Mouse (Mus musculus): ENCODE results near the gene Nup205.
"Not testable (repeated sequence)": the region's sequence is repeated elsewhere in the genome, so short reads cannot be mapped to it uniquely, and the experiment has no call there.

Gene Nup205

DNA sequence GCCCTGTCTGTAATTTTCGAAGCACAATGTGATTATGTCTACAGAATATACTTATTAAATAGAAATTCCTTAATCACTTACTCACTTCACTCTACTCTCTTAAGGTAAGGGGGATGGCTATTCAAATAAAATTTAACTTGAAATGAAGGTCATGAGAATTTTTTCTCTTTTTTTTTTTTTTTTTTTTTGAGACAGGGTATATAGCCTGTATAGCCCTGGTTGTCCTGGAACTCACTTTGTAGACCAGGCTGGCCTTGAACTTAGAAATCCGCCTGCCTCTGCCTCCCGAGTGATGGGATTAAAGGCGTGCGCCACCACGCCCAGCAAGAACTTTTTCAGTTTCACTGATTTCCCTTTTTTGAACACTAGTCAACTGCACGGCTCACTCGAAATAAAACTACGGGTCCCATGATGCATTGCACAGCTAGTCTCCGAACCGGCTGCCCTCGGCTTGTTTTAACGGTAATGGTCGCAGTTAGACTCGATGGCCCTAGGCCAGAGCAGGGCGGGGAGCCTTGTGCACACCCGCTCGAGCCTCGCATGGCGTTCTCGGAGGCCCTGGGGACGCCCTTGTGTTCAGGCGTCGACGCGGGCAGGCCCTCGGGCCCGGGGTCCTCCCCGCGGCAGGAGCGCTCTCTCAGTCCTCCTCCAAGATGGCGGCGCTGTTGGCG is at the start of gene Nup205:
Nup205 (plus strand) TSS at position 443 of the 671 bp plus-strand sequence.
- peak; percentile 76 for DNase-seq (ENCODE audit: low read depth, low spot score)

DNA sequence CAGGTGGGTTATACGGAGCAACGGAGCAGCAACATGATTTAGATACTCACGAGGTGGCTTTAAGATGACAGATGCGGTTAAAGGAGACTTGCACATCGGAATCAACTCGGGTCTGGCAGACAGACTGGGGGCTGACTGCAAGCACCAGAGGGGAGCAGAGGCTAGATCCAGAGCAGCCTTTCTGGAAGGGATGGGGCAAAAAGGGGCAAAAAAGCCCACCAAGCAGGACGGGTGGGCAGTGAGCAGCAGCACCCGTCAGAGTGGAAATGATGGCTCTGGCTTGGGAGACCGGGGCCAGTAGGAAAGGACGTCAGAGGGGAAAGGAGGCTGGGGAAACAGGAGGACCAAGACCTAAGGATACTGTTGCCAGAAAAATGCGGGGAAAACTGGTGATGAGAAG is 44.4 kb upstream of the Nup205 start:
- DNase-seq (ENCODE audit: low read depth, low spot score) = no peak

DNA sequence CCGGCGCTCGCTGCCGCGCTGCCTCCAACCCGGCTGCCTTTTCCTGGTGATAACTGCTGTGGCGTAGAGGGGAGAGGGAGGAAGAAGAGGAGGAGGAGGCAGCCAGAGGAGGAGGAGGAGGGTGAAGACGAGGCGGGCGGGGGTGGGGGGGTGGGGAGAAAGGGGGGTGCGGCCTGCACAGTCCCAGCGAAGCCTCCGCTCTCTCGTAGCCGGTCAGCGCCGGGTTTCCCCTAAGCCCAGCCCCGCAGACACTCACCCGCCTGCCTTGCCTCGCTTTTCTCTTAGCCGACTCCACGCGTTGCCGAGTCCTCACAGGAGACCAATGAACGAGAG is 44.0 kb upstream of the Nup205 start:
- DNase-seq (ENCODE audit: low read depth, low spot score) = no peak

DNA sequence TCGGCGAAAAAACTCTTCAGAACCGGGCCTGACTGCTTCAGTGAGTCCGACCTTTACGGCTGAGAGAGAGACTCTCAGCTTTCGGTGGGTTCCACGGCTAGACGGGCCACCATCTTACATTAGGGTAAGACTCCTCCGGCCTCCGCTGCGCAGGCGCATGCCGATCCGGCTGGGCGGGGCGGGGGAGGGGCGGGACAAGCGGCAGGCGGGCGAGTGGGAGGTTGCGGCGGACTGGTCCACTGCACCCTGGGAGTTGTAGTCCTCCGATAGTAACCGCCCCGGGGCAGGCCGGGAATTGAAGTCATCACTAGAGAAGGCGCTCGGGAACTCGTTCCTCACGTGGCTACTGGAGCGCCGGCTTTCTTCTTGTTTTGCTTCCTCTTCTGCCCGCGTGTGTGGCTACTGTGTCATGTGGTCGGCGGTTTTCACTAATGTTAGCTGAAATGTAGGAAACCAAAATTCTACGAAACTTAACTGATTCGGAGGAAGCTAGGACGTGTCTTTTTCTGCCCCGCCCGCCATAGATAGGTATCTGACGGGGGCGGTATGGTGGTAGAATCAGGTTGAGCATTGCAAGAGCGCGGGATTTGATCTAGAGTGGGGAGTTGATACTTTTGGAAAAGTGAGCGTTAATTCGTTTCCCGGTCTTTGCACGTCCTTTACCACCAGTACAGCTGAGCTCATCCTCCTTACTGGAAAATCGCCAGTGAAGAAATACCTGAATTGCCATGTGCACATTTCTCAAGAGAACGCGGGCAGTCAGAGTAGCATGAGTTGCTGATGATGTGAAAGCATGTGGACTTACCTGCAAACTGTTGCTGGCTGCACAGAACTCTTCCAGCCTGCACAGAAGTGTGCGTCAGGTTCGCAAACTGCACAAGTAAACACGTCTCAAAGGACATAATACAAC is 43.4 kb upstream of the Nup205 start, which contains the start of gene Cnot4:
Cnot4 (minus strand) TSS at position 146 of the 910 bp plus-strand sequence.
- DNase-seq (ENCODE audit: low read depth, low spot score) = peak; percentile 97

DNA sequence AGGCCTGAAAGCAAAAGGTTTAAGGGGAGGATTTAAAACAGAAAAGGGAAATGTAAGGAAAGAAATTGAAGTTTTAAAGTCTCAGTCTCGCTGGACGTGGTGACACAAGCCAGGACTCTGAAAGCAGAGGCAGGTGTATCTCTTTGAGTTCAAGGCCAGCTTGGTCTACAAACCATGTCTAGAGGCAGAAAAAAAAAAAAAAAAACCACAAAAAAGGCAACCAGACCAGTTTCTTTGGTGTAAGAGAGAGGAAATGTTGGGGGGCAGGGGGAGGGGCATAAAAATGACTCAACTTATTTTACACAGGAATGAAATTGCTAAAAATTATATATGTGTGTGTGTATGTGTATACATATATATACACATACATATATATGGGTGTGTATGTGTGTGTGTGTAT is 42.4 kb upstream of the Nup205 start:
- no peak for DNase-seq (ENCODE audit: low read depth, low spot score)

DNA sequence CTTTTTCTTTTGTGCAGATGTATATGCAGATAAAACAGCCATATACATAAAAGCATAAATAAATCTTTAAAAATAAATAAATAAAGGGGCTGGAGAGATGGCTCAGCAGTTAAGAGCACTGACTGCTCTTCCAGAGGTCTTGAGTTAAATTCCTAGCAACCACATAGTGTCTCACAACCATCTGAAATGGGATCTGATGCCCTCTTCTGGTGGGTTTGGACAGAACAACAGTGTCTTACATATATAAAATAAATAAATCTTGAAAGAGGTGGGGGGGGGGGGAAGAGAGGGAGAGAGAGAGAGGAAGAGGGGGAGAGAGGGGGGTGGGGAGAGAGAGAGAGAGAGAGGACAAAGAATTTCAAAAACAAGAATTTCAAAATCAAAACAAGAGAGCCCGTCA is 36.9 kb upstream of the Nup205 start:
- no peak for DNase-seq (ENCODE audit: low read depth, low spot score)

DNA sequence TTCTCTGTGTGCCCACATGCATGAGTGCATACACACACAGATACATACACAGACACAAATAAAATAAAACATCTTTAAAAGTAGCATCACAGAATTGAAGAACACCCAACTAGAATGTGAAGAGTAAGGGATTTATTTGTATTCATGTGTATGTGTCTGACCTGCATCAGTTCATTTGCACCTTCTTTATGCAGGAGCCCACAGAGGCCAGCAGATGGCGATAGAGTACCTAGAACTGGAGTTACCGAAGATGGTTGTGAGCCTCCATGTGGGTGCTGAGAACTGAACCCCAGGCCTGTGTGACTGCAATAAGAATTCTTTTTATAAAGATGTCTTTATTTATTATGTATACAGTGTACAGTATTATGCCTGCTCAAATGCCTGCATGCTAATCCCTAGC is 31.7 kb upstream of the Nup205 start:
- no peak for DNase-seq (ENCODE audit: low read depth, low spot score)

DNA sequence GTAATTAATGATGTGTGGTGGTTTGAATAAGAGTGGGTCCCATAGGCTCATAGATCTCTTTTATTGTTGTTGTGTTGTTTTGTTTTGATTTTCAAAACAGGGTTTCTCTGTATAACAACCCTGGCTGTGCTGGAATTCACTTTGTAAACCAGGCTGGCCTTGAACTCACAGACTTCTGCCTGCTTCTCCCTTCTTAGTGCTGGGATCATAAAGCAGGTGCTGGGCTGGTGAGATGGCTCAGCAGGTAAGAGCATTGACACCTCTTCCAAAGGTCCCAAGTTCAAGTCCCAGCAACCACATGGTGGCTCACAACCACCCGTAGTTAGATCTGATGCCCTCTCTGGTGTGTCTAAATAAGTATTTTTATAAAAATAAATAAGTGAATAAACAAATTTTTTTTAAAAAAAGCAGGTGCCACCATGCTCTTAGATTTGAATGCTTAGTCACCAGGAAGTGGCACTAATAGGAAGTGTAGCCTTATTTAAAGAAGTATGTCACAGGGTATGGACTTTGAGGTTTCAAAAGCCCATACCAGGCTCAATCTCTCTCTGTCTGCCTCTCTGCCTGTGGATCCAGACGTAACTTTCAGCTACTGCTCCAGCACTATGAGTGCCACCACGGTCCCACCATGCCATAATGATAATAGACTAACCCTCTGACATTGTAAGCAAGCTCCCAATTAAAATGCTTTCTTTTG is 29.3 kb upstream of the Nup205 start:
- no peak for DNase-seq (ENCODE audit: low read depth, low spot score)

DNA sequence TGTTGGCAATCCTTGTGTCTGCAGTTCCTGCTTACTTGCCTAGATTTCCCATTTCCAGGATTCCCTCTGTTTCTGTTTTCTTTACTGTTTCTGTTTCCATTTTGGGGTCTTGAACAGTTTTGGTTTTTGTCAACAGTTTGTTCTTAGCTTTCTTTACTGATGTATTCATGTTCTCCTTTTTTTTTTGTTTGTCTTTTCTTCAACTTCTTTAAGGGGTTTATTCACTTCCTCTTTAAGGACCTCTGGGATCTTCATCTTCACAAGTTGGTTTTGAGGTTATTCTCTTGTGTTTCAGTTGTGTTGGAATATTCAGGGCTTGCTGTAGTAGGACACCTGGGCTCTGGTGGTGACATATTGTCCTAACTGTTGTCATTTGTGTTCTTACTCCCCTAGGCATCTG is 22.7 kb upstream of the Nup205 start:
- DNase-seq (ENCODE audit: low read depth, low spot score) = no peak

DNA sequence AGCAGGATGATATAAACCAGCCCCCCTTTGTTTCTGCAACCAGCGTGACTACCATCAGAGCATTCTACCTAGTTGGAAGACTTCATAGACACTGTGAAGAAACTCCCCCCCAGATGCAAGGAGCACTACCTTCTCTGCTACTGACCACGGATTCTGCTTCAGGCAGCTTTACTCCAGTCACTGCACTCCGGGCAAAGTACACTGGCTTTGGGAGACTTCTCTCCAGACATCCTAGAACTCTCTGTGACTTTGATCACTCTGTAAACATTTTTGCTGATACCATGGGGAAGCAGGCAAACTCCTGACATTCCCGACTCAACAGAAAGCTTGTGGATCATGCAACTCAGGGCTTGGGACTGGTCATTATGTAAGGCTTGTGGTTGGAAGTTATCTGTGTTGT is 8.0 kb upstream of the Nup205 start:
- no peak for DNase-seq (ENCODE audit: low read depth, low spot score)

DNA sequence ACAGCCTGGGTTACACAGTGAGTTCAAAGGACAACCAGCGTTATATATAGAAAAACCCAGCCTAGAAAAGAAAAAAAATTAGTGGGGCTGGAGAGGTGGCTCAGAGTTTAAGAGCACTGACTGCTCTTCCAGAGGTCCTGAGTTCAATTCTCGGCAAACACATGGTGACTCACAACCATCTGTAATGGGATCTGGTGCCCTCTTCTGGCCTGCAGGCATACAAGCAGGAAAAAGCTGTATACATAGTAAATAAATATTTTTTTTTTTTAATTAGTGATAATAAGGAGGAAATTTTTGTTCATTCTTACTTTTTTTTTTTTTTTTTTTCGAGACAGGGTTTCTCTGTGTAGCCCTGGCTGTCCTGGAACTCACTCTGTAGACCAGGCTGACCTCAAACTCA is 5.2 kb upstream of the Nup205 start:
- DNase-seq (ENCODE audit: low read depth, low spot score) = not testable (repeated sequence)

DNA sequence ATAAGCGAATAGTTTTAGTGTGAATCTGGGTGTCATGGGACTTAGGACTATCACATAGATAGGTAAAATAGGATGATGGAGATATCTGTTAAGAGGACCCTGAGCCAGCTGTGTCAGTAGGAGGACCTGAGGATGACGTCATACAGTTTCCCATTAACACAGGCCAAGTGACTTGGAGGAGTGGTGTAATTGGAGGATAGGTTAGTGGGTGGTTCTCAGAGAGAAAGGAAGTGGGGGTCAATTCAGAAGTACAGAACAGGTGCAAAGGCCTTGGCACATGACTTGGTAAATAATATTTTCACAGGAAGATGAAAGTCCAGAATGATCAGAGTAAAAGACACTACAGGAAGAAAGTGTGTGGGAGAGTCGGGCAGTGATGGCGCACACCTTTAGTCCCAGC is 4.0 kb upstream of the Nup205 start:
- no peak for DNase-seq (ENCODE audit: low read depth, low spot score)

DNA sequence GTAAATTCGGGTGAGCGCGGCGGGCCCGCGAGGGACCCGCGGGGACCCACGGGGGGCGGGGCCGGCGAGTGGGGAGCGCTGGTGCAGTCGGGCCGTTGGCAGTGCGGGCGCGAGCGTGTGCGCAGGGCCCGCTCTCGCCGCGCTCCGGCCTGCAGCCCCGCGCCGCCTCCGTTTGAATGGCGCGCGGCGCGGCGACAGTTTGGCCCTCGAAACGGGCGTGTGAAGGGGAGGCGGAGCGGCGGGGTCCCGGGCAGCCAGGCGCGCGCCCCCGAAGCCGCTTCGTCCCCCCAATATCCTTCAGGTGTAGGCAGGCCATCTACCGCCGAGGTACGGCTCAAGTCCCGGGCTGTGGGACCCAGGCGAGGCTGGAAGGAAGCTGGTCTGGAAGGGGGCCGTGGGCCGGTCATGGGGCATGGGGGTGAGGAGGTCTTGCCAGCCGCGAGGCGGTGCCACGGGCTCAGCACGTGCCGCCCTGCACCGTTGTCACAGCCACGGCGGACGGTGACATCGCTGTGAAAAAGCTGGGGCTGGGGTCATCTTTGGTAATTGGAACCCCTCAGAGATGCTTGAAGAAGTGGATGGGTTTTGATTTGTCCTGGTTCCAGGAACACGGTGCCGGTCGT is 540 bp downstream of the Nup205 start:
- DNase-seq (ENCODE audit: low read depth, low spot score) = peak; percentile 29

DNA sequence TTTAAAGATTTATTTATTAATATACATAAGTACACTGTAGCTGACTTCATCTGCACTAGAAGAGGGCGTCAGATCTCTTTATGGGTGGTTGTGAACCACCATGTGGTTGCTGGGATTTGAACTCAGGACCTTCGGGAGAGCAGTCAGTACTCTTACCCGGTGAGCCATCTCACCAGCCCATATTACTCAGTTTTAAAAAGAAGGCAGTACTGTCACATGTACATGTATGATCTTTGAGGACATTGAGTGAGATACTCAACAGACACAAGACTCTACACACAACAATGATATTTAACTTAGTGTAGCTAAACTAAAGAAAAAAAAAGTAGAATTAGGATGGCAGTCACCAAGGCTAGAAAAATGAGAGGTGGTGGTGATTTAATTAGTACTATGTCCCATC is 2.1 kb downstream of the Nup205 start:
- not testable (repeated sequence) for DNase-seq (ENCODE audit: low read depth, low spot score)

DNA sequence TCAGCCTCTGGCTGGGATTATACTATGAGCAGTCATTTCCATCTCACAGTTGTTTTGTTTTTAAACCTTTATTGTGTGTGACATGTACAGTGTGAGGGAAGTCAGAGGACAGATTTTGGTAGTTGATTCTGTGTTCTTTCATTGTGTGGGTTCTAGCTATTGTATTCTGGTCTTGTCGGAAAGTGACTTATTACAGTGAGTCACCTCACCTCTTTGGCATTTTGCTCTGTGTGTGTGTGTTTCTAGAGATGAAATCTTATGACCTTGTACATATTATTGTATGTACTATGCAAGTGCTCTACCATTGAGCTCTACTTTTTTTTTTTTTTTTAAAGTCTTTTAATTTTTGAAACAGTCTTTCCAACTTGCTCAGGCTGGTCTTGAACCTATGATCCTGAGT is 7.6 kb downstream of the Nup205 start:
- no peak for DNase-seq (ENCODE audit: low read depth, low spot score)

DNA sequence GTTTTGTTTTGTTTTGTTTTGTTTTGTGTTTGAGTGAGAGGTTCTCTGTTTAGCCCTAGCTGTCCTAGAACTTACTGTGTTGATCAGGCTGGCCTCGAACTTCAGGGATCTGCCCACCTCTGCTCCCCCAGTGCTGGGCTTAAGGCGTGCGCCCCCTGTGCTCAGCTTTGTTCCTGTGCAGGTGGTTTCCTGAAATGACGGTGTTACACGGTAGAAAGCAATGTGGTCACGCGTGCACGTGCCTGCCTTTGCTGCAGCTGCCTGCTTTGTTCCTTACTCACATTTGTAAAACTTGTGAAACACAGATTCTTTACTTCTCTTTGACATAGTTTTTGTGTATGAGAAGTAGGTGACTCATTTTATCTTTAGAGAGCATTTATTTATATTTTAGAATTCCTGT is 14.0 kb downstream of the Nup205 start:
- DNase-seq (ENCODE audit: low read depth, low spot score) = no peak

DNA sequence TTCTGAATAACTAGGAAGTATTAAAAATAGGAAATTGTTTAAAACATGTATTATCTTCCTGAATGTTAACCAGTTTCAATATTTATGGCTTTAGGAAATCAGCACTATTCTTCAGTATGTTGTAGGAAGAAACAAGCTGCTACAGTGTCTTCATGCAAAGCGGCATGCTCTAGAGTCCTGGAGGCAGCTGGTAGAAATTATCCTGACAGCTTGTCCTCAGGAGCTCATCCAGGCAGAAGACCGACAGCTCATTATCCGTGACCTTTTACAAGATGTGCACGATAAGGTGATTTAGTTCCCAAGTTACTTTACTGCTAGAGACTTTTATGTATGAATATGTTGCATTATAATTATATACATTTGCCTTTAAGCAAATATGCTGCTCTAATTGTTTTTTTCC is 48.5 kb downstream of the Nup205 start:
- DNase-seq (ENCODE audit: low read depth, low spot score) = no peak

DNA sequence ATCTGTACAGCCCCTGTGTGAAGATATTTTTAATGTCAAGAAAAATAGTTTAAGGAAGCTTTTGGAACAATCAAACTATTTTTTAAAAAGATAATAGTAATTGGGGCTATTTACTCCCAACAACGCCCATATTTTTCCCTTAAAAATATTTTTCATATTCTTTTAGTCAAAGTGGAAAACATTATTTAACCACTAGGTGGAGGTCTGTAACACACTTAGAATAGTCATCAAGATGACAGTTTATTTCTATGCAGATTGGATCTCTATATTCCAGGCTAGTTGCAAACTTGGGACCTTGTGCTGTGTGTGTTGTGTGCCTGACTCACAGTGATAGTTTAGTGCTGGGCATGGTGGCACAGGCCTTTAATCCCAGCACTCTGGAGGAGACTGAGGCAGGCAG is 52.2 kb downstream of the Nup205 start:
- DNase-seq (ENCODE audit: low read depth, low spot score) = no peak

DNA sequence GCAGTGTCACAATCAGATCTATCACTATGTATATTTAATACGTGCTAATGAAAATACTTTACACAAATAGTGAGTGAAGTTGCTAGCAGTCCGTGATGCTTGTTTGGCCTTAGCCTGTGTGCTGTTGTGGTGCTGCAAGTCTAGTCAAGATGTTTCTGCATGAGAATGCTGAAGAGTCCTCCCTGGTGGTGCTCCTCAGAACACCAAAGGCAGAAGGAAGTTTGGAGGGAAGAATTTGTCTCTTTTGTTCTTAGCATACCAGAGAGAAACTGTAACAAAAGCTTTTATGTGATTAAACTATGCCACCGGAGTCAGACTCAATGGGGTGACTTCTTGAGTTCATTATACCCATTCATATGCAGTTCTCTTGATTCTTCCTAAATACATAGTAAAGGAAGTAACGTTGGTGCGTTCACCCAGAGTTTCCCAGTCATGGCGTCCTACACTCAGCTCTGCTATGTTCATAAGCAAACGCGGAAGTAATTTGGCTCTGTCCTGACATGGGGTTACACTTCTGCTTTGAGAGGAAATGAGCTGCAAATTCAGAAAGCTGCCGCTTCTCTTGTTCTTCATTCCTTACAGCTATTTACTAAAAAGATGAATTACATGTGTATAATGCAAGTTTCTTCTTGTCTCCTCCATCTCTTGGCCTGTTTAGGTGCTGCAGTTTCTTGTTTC is 59.0 kb downstream of the Nup205 start:
- no peak for DNase-seq (ENCODE audit: low read depth, low spot score)

DNA sequence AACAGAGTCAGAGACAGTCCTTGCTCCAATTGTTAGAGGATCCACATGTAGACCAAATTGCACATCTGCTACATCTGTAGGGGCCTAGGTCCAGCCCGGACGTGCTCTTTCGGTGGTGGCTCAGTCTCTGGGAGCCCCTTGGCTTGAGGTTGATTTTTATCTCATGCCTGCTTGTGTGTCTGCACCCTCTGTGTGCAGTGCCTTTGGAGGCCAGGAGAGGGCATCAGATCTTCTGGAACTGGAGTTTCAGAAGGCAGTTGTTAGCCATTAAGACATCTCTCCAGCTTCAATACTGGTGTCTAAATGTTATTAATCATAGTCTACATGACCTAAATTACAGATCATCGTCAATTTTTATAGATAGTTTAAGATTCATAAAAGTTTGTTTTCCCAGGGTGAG is 66.0 kb downstream of the Nup205 start:
- no peak for DNase-seq (ENCODE audit: low read depth, low spot score)

DNA sequence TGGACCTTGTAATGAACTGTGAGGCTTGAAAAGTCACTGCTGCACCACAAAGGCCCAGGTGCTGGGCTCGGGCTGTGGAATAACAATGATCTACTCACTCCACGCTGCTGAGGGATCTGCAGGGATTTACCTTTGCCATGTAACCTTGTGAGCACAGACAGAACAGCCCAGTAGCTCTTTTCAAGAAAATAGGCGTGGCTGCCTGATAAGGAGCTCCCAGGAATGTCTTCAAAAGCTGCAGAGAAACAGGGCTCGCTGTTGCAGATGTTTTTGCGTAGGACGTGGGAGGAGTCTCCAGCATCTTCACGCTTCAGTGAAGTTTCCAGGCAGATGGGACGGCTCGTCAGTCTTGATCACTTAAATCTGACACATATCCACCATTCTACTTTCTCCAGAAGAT is 66.8 kb downstream of the Nup205 start:
- no peak for DNase-seq (ENCODE audit: low read depth, low spot score)

DNA sequence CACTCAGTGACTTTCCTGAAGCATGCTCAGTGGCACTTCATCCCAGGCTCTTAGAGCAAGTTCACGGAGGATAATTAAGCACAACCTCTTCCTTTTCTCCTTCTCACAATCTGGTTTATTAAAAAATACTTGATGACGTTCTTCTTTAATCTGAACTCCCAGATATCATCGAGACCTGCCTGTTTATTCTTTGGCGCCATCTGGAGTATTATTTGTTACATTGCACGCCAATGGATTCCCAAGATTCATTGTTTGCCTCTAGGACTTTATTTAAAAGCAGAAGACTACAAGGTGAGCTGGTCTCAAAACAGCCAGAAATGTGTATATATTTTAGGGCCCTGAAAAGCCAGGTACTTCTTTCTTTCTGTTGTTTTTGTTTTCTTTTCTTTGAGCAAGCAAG is 67.9 kb downstream of the Nup205 start:
- no peak for DNase-seq (ENCODE audit: low read depth, low spot score)

Data from embryo, embryonic 11.5 days (tissue).